9 mouse cellular contexts compared by ENCODE assay signal in the genomic region with DNA sequence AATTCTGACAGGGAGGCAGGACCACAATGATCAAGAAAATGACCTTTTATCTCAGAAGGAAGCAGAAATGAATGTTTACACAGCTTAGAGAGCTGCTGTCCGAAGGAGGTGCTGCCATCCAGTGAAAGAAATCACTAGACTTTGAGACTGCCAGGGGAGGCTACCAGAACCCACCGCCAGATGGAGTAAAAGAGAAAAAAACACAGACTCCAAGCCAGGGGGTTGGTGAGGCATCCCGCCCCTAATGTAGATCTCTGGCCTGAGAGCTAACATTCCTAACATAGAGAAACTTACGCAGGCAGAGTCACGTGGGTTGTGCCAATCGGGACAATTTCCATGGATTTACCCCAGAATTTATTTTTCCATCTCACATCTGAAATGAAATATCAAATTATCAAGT. TPM values are rescaled to one million over a fixed set of nuclear protein-coding genes. Genes with fewer than 3 reads are reported as not detected.
A peak's percentile ranks its signal among the peaks of the same experiment; 100 is the strongest.
DNase-seq lines count a peak whose midpoint lies in the region; ATAC-seq and TF ChIP-seq lines count a peak whose summit lies in the region.
"Had no signal": no experiment of that assay in that cellular context is flagged by ENCODE, and none has a peak within 500 bp of the region (broad histone marks: within the 10 kb centered on the region; RNA-seq: fewer than 3 reads in every experiment).

No protein-coding gene starts in this region.

- peak; percentile 60 for TF ChIP-seq CTCF in gastrocnemius, adult 2 months (IDR thresholded peaks at IDR 0.05)

- H3K4me3 ChIP-seq in gastrocnemius, adult 2 months, result no peak overlapping the region
- no peak overlapping the region for H3K4me3 ChIP-seq in midbrain, embryonic 14.5 days (replicated peaks; ENCODE audit: low read depth, low read length)
- no peak overlapping the region for H3K4me3 ChIP-seq in midbrain, embryonic 11.5 days (ENCODE audit: low read depth, low read length)
- H3K4me3 ChIP-seq: heart, embryonic 13.5 days had no signal

- H3K4me1 ChIP-seq in midbrain, embryonic 14.5 days (ENCODE audit: control insufficient read depth, insufficient read depth, low read length), result no peaks in the 10 kb centered on the region
- no peaks in the 10 kb centered on the region for H3K4me1 ChIP-seq in midbrain, embryonic 11.5 days (ENCODE audit: control insufficient read depth, insufficient read depth, low read length)

- no peak overlapping the region for H3K27ac ChIP-seq in gastrocnemius, adult 2 months
- no peak overlapping the region for H3K27ac ChIP-seq in midbrain, embryonic 14.5 days (replicated peaks; ENCODE audit: low read depth, low read length)
- H3K27ac ChIP-seq in midbrain, embryonic 11.5 days (ENCODE audit: low read depth, low read length), result no peak overlapping the region
- H3K27ac ChIP-seq: heart, embryonic 13.5 days had no signal

- 48% methylated on average over 6 of the region's 6 CpGs for WGBS in midbrain, embryonic 14.5 days
- 47% methylated on average over 6 of the region's 6 CpGs for WGBS in midbrain, embryonic 11.5 days

- H3K36me3 ChIP-seq in midbrain, embryonic 14.5 days (ENCODE audit: control insufficient read depth, insufficient read depth, low read length), result no peaks in the 10 kb centered on the region
- no peaks in the 10 kb centered on the region for H3K36me3 ChIP-seq in midbrain, embryonic 11.5 days (ENCODE audit: control insufficient read depth, insufficient read depth, low read length)

- intact Hi-C loops in gastrocnemius, adult 2 months (cut with DNase I), result no loop called here

- no peak overlapping the region for H3K4me2 ChIP-seq in midbrain, embryonic 14.5 days (ENCODE audit: low read length)
- no peak overlapping the region for H3K4me2 ChIP-seq in midbrain, embryonic 11.5 days
- H3K4me2 ChIP-seq: heart, embryonic 13.5 days had no signal

- H3K9ac ChIP-seq in midbrain, embryonic 14.5 days (replicated peaks; ENCODE audit: low read length), result no peak overlapping the region
- no peak overlapping the region for H3K9ac ChIP-seq in midbrain, embryonic 11.5 days (ENCODE audit: low read length)
- H3K9ac ChIP-seq: heart, embryonic 13.5 days had no signal

- H3K9me3 ChIP-seq in midbrain, embryonic 14.5 days (ENCODE audit: control insufficient read depth, low read length), result no peaks in the 10 kb centered on the region
- no peaks in the 10 kb centered on the region for H3K9me3 ChIP-seq in midbrain, embryonic 11.5 days (ENCODE audit: control insufficient read depth, low read length)
- H3K9me3 ChIP-seq: heart, embryonic 13.5 days had no signal

- ATAC-seq in midbrain, embryonic 14.5 days (ENCODE audit: low FRiP score, low TSS enrichment), result no peak
- ATAC-seq in midbrain, embryonic 11.5 days (ENCODE audit: low FRiP score), result no peak
- no peak for ATAC-seq in erythroid progenitor cell, adult 5-6 weeks (replicated peaks; ENCODE audit: low FRiP score, poor library complexity, severe bottlenecking)

- no peak for DNase-seq in gastrocnemius, adult 2 months
- no peak for DNase-seq in gastrocnemius, adult 18-20 months (ENCODE audit: low spot score)
- peak; percentile 81 for DNase-seq in midbrain, embryonic 14.5 days
- no peak for DNase-seq in midbrain, embryonic 11.5 days (ENCODE audit: low spot score, missing footprints)
- peak; percentile 63 for DNase-seq in embryo, embryonic 11 days
- DNase-seq in kidney, postnatal 36 days, result peak; percentile 11 to 52
- DNase-seq in retina, postnatal 7 days (ENCODE audit: low read depth, low spot score), result peak; percentile 31

- no peaks in the 10 kb centered on the region for H3K27me3 ChIP-seq in midbrain, embryonic 14.5 days (ENCODE audit: control insufficient read depth, insufficient read depth, low read length)
- H3K27me3 ChIP-seq in midbrain, embryonic 11.5 days (ENCODE audit: control insufficient read depth, insufficient read depth, low read length), result no peaks in the 10 kb centered on the region
- H3K27me3 ChIP-seq: heart, embryonic 13.5 days had no signal

RNA-seq across cellular contexts. Expression of a gene that starts 45.4 kb away (rescaled TPM):
- under 1 TPM; 0.26 to 0.70 TPM for total RNA-seq in gastrocnemius, adult 2 months (2021)
- total RNA-seq in gastrocnemius, adult 18-20 months (2021), result under 1 TPM; 0.14 to 0.69 TPM
- 75.0 and 83.1 TPM in 2 replicates for polyA plus RNA-seq in midbrain, embryonic 14.5 days (2014; fragmentation: Nextera tagmentation; extraction: Ambion mirVana)
- polyA plus RNA-seq in midbrain, embryonic 11.5 days (2014; fragmentation: Nextera tagmentation; extraction: Ambion mirVana), result 52.9 and 55.2 TPM in 2 replicates
- 2.1 and 4.0 TPM in 2 replicates for total RNA-seq in erythroid progenitor cell, adult 5-6 weeks (2015; ENCODE audit: low replicate concordance)
- 1.2 and 3.6 TPM in 2 replicates for total RNA-seq in erythroid progenitor cell, adult 5-6 weeks (2017; ENCODE audit: low replicate concordance)

Comparison
In these comparisons a context has a peak if more than half of its experiments do, and no peak if none do; other contexts are left out.
1. DNase-seq: peak in midbrain, embryonic 14.5 days (single experiment), embryo, embryonic 11 days (single experiment), kidney, postnatal 36 days (2 of 2) and retina, postnatal 7 days (single experiment); none in gastrocnemius, adult 2 months (single experiment), gastrocnemius, adult 18-20 months (single experiment) and midbrain, embryonic 11.5 days (single experiment).